Mouse (Mus musculus): ENCODE measurements around the gene Dab1. TPM values are rescaled to one million over a fixed set of nuclear protein-coding genes. Genes with fewer than 3 reads are reported as not detected.

Dab1 gene
- total and polyA plus RNA-seq, 3 experiments, result not detected

GRCm38 (mm10) chr4:104775601-104776000, 1156.4 kb downstream of the Dab1 start:
- H3K36me3 ChIP-seq (ENCODE audit: control insufficient read depth in 1 of 2, insufficient read depth in 2 of 2, low read length in 2 of 2), result no peaks in the 10 kb centered on the region
- TF ChIP-seq HCFC1 (IDR thresholded peaks at IDR 0.05; ENCODE audit: low read depth, low read length), result no peak
- TF ChIP-seq MAZ (IDR thresholded peaks at IDR 0.05; ENCODE audit: low read depth, low read length), result no peak
- TF ChIP-seq POLR2AphosphoS2 (IDR thresholded peaks at IDR 0.05; ENCODE audit: low read length), result no peak
- TF ChIP-seq POLR2A (IDR thresholded peaks at IDR 0.05; ENCODE audit: control insufficient read depth in 1 of 2, insufficient read depth in 1 of 2, low read depth in 1 of 2, low read length in 2 of 2, poor library complexity in 1 of 2), result no peak
- no peak for TF ChIP-seq ELF1 (IDR thresholded peaks at IDR 0.05; ENCODE audit: low read depth, low read length)
- TF ChIP-seq JUND (IDR thresholded peaks at IDR 0.05; ENCODE audit: low read depth, low read length), result no peak
- no peak for TF ChIP-seq E2F4 (IDR thresholded peaks at IDR 0.05; ENCODE audit: borderline replicate concordance, low read depth, low read length)
- no peak for TF ChIP-seq GATA1 (IDR thresholded peaks at IDR 0.05; ENCODE audit: low read depth, low read length)
- TF ChIP-seq KAT2A (conservative IDR thresholded peaks at IDR 0.05; ENCODE audit: low read depth, low read length), result no peak
- no peak for TF ChIP-seq MYC (IDR thresholded peaks at IDR 0.05; ENCODE audit: low read depth, low read length)
- no peak for TF ChIP-seq SIN3A (IDR thresholded peaks at IDR 0.05; ENCODE audit: low read length)
- no peak for TF ChIP-seq MEF2A (IDR thresholded peaks at IDR 0.05; ENCODE audit: extremely low read depth, insufficient replicate concordance, low read depth, low read length, poor library complexity, severe bottlenecking)
- no peak for TF ChIP-seq TAL1 (IDR thresholded peaks at IDR 0.05; ENCODE audit: low read length)
- TF ChIP-seq ZKSCAN1 (IDR thresholded peaks at IDR 0.05; ENCODE audit: low read depth, low read length), result no peak
- TF ChIP-seq BHLHE40 (IDR thresholded peaks at IDR 0.05; ENCODE audit: borderline replicate concordance, low read depth, low read length), result no peak
- TF ChIP-seq RAD21 (IDR thresholded peaks at IDR 0.05; ENCODE audit: low read depth, low read length), result no peak
- TF ChIP-seq EP300 (IDR thresholded peaks at IDR 0.05; ENCODE audit: low read depth in 1 of 2, low read length in 2 of 2), result no peak
- no peak for TF ChIP-seq TBP (IDR thresholded peaks at IDR 0.05; ENCODE audit: low read depth, low read length)
- TF ChIP-seq NRF1 (IDR thresholded peaks at IDR 0.05; ENCODE audit: insufficient read depth, low read depth, low read length, poor library complexity, severe bottlenecking), result no peak
- TF ChIP-seq GABPA (IDR thresholded peaks at IDR 0.05; ENCODE audit: low read depth, low read length), result no peak
- H3K27me3 ChIP-seq (ENCODE audit: control insufficient read depth in 1 of 2, insufficient read depth in 2 of 2, low read length in 2 of 2), result no peaks in the 10 kb centered on the region
- H3K4me3 ChIP-seq (ENCODE audit: control insufficient read depth in 1 of 2, insufficient read depth in 1 of 2, low read depth in 2 of 2, low read length in 2 of 2), result no peak overlapping the region
- no peak overlapping the region for H3K27ac ChIP-seq (ENCODE audit: control insufficient read depth, low read depth, low read length)
- H3K4me1 ChIP-seq (ENCODE audit: control insufficient read depth in 1 of 2, insufficient read depth in 2 of 2, low read length in 2 of 2), result no peaks in the 10 kb centered on the region
- H3K9ac ChIP-seq (ENCODE audit: control insufficient read depth, low read depth, low read length, poor library complexity, severe bottlenecking), result no peak overlapping the region
- no peak for DNase-seq (ENCODE audit: low read depth, low spot score)
- H3K79me2 ChIP-seq (ENCODE audit: control insufficient read depth, insufficient read depth, low read length, poor library complexity), result no peaks in the 10 kb centered on the region
- no peaks in the 10 kb centered on the region for H3K9me3 ChIP-seq (replicated peaks; ENCODE audit: insufficient read depth, low read length)

- TF ChIP-seq GABPA (IDR thresholded peaks at IDR 0.05; ENCODE audit: low read depth, low read length) (no peak), MEF2A (IDR thresholded peaks at IDR 0.05; ENCODE audit: extremely low read depth, insufficient replicate concordance, low read depth, low read length, poor library complexity, severe bottlenecking) (no peak), CTCF (IDR thresholded peaks at IDR 0.05 in 2 of 3, conservative IDR thresholded peaks at IDR 0.05 in 1 of 3; ENCODE audit: control insufficient read depth in 1 of 3, insufficient read depth in 1 of 3, low read depth in 2 of 3, low read length in 3 of 3, poor library complexity in 1 of 3, severe bottlenecking in 1 of 3) (no peak), POLR2AphosphoS5 (IDR thresholded peaks at IDR 0.05; ENCODE audit: borderline replicate concordance, low read depth, low read length) (no peak), EP300 (IDR thresholded peaks at IDR 0.05; ENCODE audit: low read depth in 1 of 2, low read length in 2 of 2) (no peak), MAZ (IDR thresholded peaks at IDR 0.05; ENCODE audit: low read depth, low read length) (no peak), POLR2A (IDR thresholded peaks at IDR 0.05; ENCODE audit: control insufficient read depth in 1 of 2, insufficient read depth in 1 of 2, low read depth in 1 of 2, low read length in 2 of 2, poor library complexity in 1 of 2) (no peak), ZMIZ1 (IDR thresholded peaks at IDR 0.05; ENCODE audit: low read depth, low read length) (no peak), GATA1 (IDR thresholded peaks at IDR 0.05; ENCODE audit: low read depth, low read length) (no peak), MAFK (IDR thresholded peaks at IDR 0.05; ENCODE audit: borderline replicate concordance, low read depth, low read length) (no peak), SMC3 (IDR thresholded peaks at IDR 0.05; ENCODE audit: low read depth, low read length) (no peak), CHD1 (IDR thresholded peaks at IDR 0.05; ENCODE audit: low read depth, low read length) (no peak), ZKSCAN1 (IDR thresholded peaks at IDR 0.05; ENCODE audit: low read depth, low read length) (no peak), POLR2AphosphoS2 (IDR thresholded peaks at IDR 0.05; ENCODE audit: low read length) (no peak), ETS1 (IDR thresholded peaks at IDR 0.05; ENCODE audit: low read depth, low read length) (no peak), UBTF (IDR thresholded peaks at IDR 0.05; ENCODE audit: borderline replicate concordance, insufficient read depth, low read depth, low read length) (no peak), CHD2 (IDR thresholded peaks at IDR 0.05; ENCODE audit: low read length) (no peak), HCFC1 (IDR thresholded peaks at IDR 0.05; ENCODE audit: low read depth, low read length) (no peak), MAX (IDR thresholded peaks at IDR 0.05; ENCODE audit: low read length) (no peak)
- no peaks in the 10 kb centered on the region for H3K9me3 ChIP-seq (replicated peaks; ENCODE audit: insufficient read depth, low read length)
- H3K9ac ChIP-seq (ENCODE audit: control insufficient read depth, low read depth, low read length, poor library complexity, severe bottlenecking), result no peak overlapping the region
- H3K79me2 ChIP-seq (ENCODE audit: control insufficient read depth, insufficient read depth, low read length, poor library complexity), result no peaks in the 10 kb centered on the region
- no peak overlapping the region for H3K4me3 ChIP-seq (ENCODE audit: control insufficient read depth in 1 of 2, insufficient read depth in 1 of 2, low read depth in 2 of 2, low read length in 2 of 2)
- no peaks in the 10 kb centered on the region for H3K4me1 ChIP-seq (ENCODE audit: control insufficient read depth in 1 of 2, insufficient read depth in 2 of 2, low read length in 2 of 2)
- H3K27me3 ChIP-seq (ENCODE audit: control insufficient read depth in 1 of 2, insufficient read depth in 2 of 2, low read length in 2 of 2), result no peaks in the 10 kb centered on the region
- DNase-seq (ENCODE audit: low read depth, low spot score), result no peak
- H3K36me3 ChIP-seq (ENCODE audit: control insufficient read depth in 1 of 2, insufficient read depth in 2 of 2, low read length in 2 of 2), result no peaks in the 10 kb centered on the region
- H3K27ac ChIP-seq (ENCODE audit: control insufficient read depth, low read depth, low read length), result no peak overlapping the region
Observed at GRCm38 (mm10) chr4:104779460-104779859, 1160.3 kb downstream of the Dab1 start.

Measured in MEL (cell line).